Mouse (Mus musculus) limb, embryonic 14.5 days (tissue): ENCODE measurements around the gene Foxn3. TPM values are rescaled to one million over a fixed set of nuclear protein-coding genes. Genes with fewer than 3 reads are reported as not detected.

Experiments used
- ATAC-seq: fragments of 200-750 bp; cut with Nextera tagmentation; 2 replicates; pipeline ENCODE4 v1.8.0; 2017; ENCODE audit warnings: low read depth, moderate number of reproducible peaks, moderate TSS enrichment; ENCODE audit not compliant: low FRiP score
- DNase-seq: peaks from one replicate; pipeline ENCODE4 v3.0.0-alpha.2; 2015; ENCODE audit warnings: low spot score
- H3K27ac ChIP-seq: fragments of 300-500 bp; sonication (generic); replicated peaks from 2 replicates; pipeline ENCODE4 v1.5.1; 2014; ENCODE audit warnings: low read depth, mild to moderate bottlenecking, low read length, moderate library complexity, mixed read lengths
- H3K27me3 ChIP-seq: fragments of 300-500 bp; sonication (generic); 2 replicates; pipeline ENCODE4 v1.6.1; 2014; ENCODE audit warnings: low read length, mixed read lengths; ENCODE audit not compliant: control insufficient read depth, insufficient read depth
- H3K36me3 ChIP-seq: fragments of 300-500 bp; sonication (generic); 2 replicates; pipeline ENCODE4 v1.6.1; 2014; ENCODE audit warnings: mild to moderate bottlenecking, low read length, moderate library complexity, mixed read lengths; ENCODE audit not compliant: control insufficient read depth, insufficient read depth
- H3K4me1 ChIP-seq: fragments of 300-500 bp; sonication (generic); 2 replicates; pipeline ENCODE4 v1.6.1; 2014; ENCODE audit warnings: antibody characterized with exemption, low read length, mixed read lengths; ENCODE audit not compliant: control insufficient read depth, insufficient read depth
- H3K4me2 ChIP-seq: fragments of 300-500 bp; sonication (generic); replicated peaks from 2 replicates; pipeline ENCODE4 v1.6.1; 2014; ENCODE audit warnings: low read depth, mild to moderate bottlenecking, low read length, moderate library complexity; ENCODE audit not compliant: severe bottlenecking
- H3K4me3 ChIP-seq: fragments of 300-500 bp; sonication (generic); replicated peaks from 2 replicates; pipeline ENCODE4 v1.5.1; 2014; ENCODE audit warnings: low read length
- H3K9ac ChIP-seq: fragments of 300-500 bp; sonication (generic); 2 replicates; pipeline ENCODE4 v1.6.1; 2014; ENCODE audit warnings: mild to moderate bottlenecking, low read depth, low read length, moderate library complexity; ENCODE audit not compliant: severe bottlenecking
- H3K9me3 ChIP-seq: fragments of 300-500 bp; sonication (generic); 2 replicates; pipeline ENCODE4 v1.6.1; 2016; ENCODE audit warnings: low read length; ENCODE audit not compliant: control insufficient read depth
- POLR2A ChIP-seq: fragments of 200-500 bp; IDR thresholded peaks from 2 replicates; pipeline ENCODE4 v1.8.0; 2012; ENCODE audit warnings: inconsistent platforms, mild to moderate bottlenecking, moderate library complexity, borderline replicate concordance; ENCODE audit not compliant: insufficient read depth, insufficient read length; ENCODE audit errors: extremely low read depth
- WGBS: fragments of 180-500 bp; shearing (Covaris S2); extraction: QIAGEN DNeasy Blood & Tissue Kit; methylation state at CpG from one replicate; pipeline ENCODE4 v1.1.7; 2014; 5-methylcytosine and 5-hydroxymethylcytosine counted together
- polyA plus RNA-seq, 2 experiments: library from polyadenylated mRNA; depleted of rRNA in 1 of 2; stranded (reverse) in 1 of 2; unstranded in 1 of 2; fragments of >200 nt; fragmentation: Nextera tagmentation in 1 of 2; extraction: Ambion mirVana in 1 of 2; gene quantifications; 2 replicates each; pipeline versions ENCODE4 v1.2.1 to v1.2.3; 2012 to 2014

Gene Foxn3
- polyA plus RNA-seq, 2 experiments = 27.6 to 118 TPM

DNA sequence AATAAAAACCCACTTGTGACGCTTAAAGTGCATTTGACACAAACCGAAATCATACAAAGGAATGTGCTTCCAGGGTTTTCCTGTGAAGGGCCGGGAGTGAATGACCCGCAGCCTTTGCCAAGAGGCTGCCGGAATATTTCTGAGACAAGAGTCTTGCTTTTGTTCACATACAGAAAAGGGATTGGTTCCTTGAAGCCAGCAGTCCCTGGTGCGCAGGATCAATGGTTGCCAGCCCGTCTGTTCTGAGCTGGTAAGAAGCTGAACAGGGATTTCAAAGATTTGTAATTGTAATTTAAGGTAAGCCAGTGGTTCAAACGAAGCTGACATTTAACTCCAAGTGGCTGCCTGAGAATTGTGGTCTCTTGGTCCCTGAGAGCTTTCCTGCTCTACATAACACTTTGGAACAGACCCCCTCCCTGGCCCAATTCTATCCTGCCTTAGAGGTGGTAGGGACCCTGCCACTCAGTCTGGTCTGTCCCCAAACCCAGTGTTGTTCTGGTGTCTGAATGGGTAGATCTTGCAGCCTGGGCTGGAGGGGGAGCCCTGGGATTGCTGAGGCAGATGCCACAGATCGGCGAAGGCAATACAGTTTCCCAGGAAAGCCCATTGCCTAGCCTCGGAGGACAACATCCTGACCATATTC is 388.3 kb downstream of the Foxn3 start:
- H3K9me3 ChIP-seq = 0 out of 2 replicates have a peak, but pooled peaks cover 2% of the 10 kb centered on the region
- no peak overlapping the region for H3K4me3 ChIP-seq
- H3K36me3 ChIP-seq = no peaks in the 10 kb centered on the region
- H3K4me1 ChIP-seq = no peaks in the 10 kb centered on the region
- TF ChIP-seq POLR2A = no peak
- DNase-seq (no peak), ATAC-seq (no peak)
- no peak overlapping the region for H3K4me2 ChIP-seq
- H3K27me3 ChIP-seq = no peaks in the 10 kb centered on the region
- no peak overlapping the region for H3K27ac ChIP-seq
- WGBS = 74% methylated on average over 11 of the region's 11 CpGs
- H3K9ac ChIP-seq = no peak overlapping the region

DNA sequence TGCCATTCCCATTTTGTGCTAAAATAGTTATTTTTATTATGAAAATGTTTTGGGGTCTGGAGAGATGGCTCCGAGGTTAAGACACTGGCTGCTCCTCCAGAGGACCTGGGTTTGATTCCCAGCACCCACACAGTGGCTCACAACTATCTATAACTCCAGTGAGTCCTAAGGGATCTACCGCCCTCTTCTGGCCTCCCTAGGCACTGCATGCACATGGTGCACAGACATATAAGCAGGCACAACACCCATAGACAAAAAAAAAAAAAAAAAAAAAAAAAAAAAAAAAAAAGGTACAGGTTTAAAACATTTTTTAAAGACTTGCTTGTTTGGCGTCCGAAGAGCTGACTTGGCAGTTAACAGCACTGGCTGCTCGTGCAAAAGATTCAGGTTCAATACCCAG is 391.2 kb downstream of the Foxn3 start:
- Histone ChIP-seq H3K36me3 (no peaks in the 10 kb centered on the region), H3K4me3 (no peak overlapping the region), H3K9ac (no peak overlapping the region), H3K4me2 (no peak overlapping the region), H3K4me1 (no peaks in the 10 kb centered on the region), H3K27ac (no peak overlapping the region), H3K9me3 (no peaks in the 10 kb centered on the region), H3K27me3 (no peaks in the 10 kb centered on the region)
- 83% methylated on average over 5 of the region's 5 CpGs for WGBS
- no peak for DNase-seq
- no peak for TF ChIP-seq POLR2A
- ATAC-seq = no peak

DNA sequence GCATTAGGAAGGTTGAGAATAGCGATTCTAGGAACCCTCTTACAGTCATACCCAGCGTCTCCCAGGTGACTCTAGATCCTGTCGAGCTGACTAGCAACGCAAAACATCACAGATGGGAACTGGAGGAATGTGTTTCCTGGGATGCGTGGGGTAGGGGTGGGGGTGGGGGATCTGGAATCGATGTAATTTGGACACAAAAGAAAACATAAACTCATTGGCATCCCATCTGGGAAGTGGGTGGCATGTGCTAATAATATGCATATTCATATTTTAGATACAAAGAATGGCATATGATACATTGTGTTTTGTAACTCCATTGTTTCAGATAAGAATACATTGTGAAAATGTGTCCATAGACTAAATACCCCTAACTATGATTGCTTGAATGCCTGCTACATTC is 393.5 kb downstream of the Foxn3 start:
- H3K9ac ChIP-seq = no peak overlapping the region
- H3K27ac ChIP-seq = no peak overlapping the region
- DNase-seq = no peak
- H3K27me3 ChIP-seq = no peaks in the 10 kb centered on the region
- H3K9me3 ChIP-seq = no peaks in the 10 kb centered on the region
- no peak overlapping the region for H3K4me3 ChIP-seq
- no peak for TF ChIP-seq POLR2A
- no peak overlapping the region for H3K4me2 ChIP-seq
- no peak for ATAC-seq
- WGBS = 84% methylated on average over 6 of the region's 6 CpGs
- no peaks in the 10 kb centered on the region for H3K4me1 ChIP-seq
- no peaks in the 10 kb centered on the region for H3K36me3 ChIP-seq

DNA sequence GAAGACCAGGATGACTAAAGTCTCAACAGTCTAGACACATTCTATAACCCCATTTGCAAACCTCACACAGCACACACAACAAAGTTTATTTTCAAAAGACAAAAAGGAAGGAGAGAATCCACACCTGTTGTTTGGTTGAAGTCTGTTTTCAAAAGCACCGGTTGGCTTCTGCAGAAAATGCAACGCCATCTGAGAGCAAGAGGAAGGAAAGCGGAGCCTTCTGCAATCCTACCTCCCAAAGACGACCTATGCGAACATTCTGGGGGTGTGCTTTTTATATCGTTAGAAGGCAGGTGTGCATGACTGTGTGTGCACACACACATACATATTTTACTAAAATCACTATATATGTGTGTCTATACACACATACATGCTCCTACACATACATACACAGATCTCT is 397.3 kb downstream of the Foxn3 start:
- H3K27ac ChIP-seq = no peak overlapping the region
- H3K9ac ChIP-seq = no peak overlapping the region
- 86% methylated on average over 6 of the region's 6 CpGs for WGBS
- DNase-seq (no peak), ATAC-seq (no peak)
- TF ChIP-seq POLR2A = no peak
- no peak overlapping the region for H3K4me3 ChIP-seq
- no peaks in the 10 kb centered on the region for H3K36me3 ChIP-seq
- H3K9me3 ChIP-seq = no peaks in the 10 kb centered on the region
- H3K4me1 ChIP-seq = no peaks in the 10 kb centered on the region
- H3K27me3 ChIP-seq = no peaks in the 10 kb centered on the region
- H3K4me2 ChIP-seq = no peak overlapping the region

DNA sequence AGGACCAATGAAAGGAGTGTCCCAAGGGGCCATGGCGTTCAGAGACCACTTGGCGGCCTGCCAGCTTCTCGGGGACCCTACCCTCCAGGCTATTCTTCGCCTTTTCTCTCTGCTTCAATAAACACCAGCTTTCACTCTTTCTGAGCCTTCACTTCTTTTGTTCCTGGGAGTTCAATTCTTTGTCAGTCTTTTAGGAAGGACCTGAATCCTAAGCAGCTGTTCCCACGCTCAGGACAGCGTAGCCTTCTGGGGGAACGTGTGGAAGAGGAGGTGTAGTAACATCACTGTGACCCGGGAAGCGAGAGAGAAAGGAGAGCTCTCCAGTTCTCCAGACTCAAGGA is 400.1 kb downstream of the Foxn3 start:
- Histone ChIP-seq H3K9me3 (no peaks in the 10 kb centered on the region), H3K36me3 (no peaks in the 10 kb centered on the region), H3K4me3 (no peak overlapping the region), H3K9ac (no peak overlapping the region), H3K27me3 (no peaks in the 10 kb centered on the region), H3K27ac (no peak overlapping the region), H3K4me2 (no peak overlapping the region), H3K4me1 (no peaks in the 10 kb centered on the region)
- 85% methylated on average over 9 of the region's 9 CpGs for WGBS
- DNase-seq = no peak
- ATAC-seq = no peak
- TF ChIP-seq POLR2A = no peak
